Mouse (Mus musculus): ENCODE results near the gene Dbnl.

DNA sequence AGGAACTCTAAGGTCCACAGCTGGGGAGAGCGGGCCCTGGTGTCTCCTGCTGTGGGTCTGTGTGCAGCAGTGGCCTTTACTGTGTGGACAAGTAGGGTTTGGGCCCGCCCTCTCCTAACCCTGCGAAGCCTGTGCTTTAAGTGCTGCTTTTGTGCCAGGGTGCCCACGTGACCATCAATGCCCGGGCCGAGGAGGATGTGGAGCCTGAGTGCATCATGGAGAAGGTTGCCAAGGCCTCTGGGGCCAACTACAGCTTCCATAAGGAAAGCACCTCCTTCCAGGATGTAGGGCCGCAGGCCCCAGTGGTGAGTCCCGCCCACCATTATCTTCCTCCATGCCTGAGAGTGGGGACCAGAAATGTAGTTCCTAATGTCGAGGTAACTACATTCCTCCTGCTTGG lies 7.0 kb downstream of the Dbnl start:
- TF ChIP-seq REST (IDR thresholded peaks at IDR 0.05; ENCODE audit: insufficient read depth, insufficient read length) (no peak), POLR2AphosphoS2 (IDR thresholded peaks at IDR 0.05; ENCODE audit: insufficient read length, low read depth) (no peak), POLR2A (IDR thresholded peaks at IDR 0.05; ENCODE audit: insufficient read length, low read depth) (no peak), USF1 (IDR thresholded peaks at IDR 0.05; ENCODE audit: low read depth) (peak; percentile 54), E2F4 (IDR thresholded peaks at IDR 0.05; ENCODE audit: insufficient read depth) (no peak), MYOD1 (IDR thresholded peaks at IDR 0.05; ENCODE audit: control insufficient read depth in 1 of 3, insufficient read length in 2 of 3, low read depth in 2 of 3) (no peak), CEBPB (IDR thresholded peaks at IDR 0.05; ENCODE audit: insufficient read depth, poor library complexity, severe bottlenecking) (no peak), MYOG (IDR thresholded peaks at IDR 0.05; ENCODE audit: control insufficient read depth in 1 of 3, insufficient read depth in 1 of 3, insufficient read length in 2 of 3, low read depth in 2 of 3) (no peak), TCF12 (IDR thresholded peaks at IDR 0.05; ENCODE audit: insufficient read depth, poor library complexity, severe bottlenecking) (no peak)

Data from myocyte (in vitro differentiated cells).